Mouse (Mus musculus): Measurements from ENCODE around the gene Slc25a43. TPM values are rescaled to one million over a fixed set of nuclear protein-coding genes. Genes with fewer than 3 reads are reported as not detected.

Gene Slc25a43
- polyA plus RNA-seq, 1 experiment from 2014 or later, result 1.0 TPM

GRCm38 (mm10) chrX:36757796-36758472, 14.5 kb downstream of the Slc25a43 start:
- no peaks in the 10 kb centered on the region for H3K36me3 ChIP-seq
- ATAC-seq (ENCODE audit: low read depth) (no peak), DNase-seq (no peak)
- no peaks in the 10 kb centered on the region for H3K9me3 ChIP-seq (replicated peaks)
- H3K27me3 ChIP-seq, result no peaks in the 10 kb centered on the region
- H3K4me3 ChIP-seq (replicated peaks), result no peak overlapping the region
- 62% methylated on average over 7 of the region's 7 CpGs for WGBS (ENCODE audit: insufficient replicate concordance)
- 0 out of 2 replicates have a peak, but pooled peaks cover 2% of the 10 kb centered on the region for H3K4me1 ChIP-seq (replicated peaks)
- H3K9ac ChIP-seq, result no peak overlapping the region
- H3K4me2 ChIP-seq, result no peak overlapping the region
- no peak overlapping the region for H3K27ac ChIP-seq

GRCm38 (mm10) chrX:36758566-36758965, 15.1 kb downstream of the Slc25a43 start:
- H3K9me3 ChIP-seq (replicated peaks), result no peaks in the 10 kb centered on the region
- no peak overlapping the region for H3K4me3 ChIP-seq (replicated peaks)
- no peak overlapping the region for H3K4me2 ChIP-seq
- H3K4me1 ChIP-seq (replicated peaks), result 0 out of 2 replicates have a peak, but pooled peaks cover 2% of the 10 kb centered on the region
- H3K9ac ChIP-seq, result no peak overlapping the region
- H3K27me3 ChIP-seq, result no peaks in the 10 kb centered on the region
- ATAC-seq (ENCODE audit: low read depth) (no peak), DNase-seq (no peak)
- H3K36me3 ChIP-seq, result no peaks in the 10 kb centered on the region
- WGBS (ENCODE audit: insufficient replicate concordance), result 47% methylated on average over 6 of the region's 6 CpGs
- H3K27ac ChIP-seq, result no peak overlapping the region

- no peak overlapping the region for H3K4me3 ChIP-seq (replicated peaks)
- ATAC-seq (ENCODE audit: low read depth) (0 out of 2 replicates have a peak, but pooled peaks have one; percentile 20), DNase-seq (peak; percentile 27)
These were observed 17.6 kb downstream of the Slc25a43 start for GRCm38 (mm10) chrX:36760946-36761635.

GRCm38 (mm10) chrX:36762289-36762688, 18.8 kb downstream of the Slc25a43 start:
- Histone ChIP-seq H3K9me3 (replicated peaks) (no peaks in the 10 kb centered on the region), H3K27ac (no peak overlapping the region), H3K4me1 (replicated peaks) (0 out of 2 replicates have a peak, but pooled peaks cover 2% of the 10 kb centered on the region), H3K36me3 (no peaks in the 10 kb centered on the region), H3K27me3 (no peaks in the 10 kb centered on the region), H3K9ac (no peak overlapping the region), H3K4me2 (no peak overlapping the region), H3K4me3 (replicated peaks) (no peak overlapping the region)
- DNase-seq (no peak), ATAC-seq (ENCODE audit: low read depth) (no peak)
- WGBS (ENCODE audit: insufficient replicate concordance), result 55% methylated on average over 5 of the region's 5 CpGs

More at GRCm38 (mm10) chrX:36760946-36761635, 17.6 kb downstream of the Slc25a43 start:
- Histone ChIP-seq H3K9me3 (replicated peaks) (no peaks in the 10 kb centered on the region), H3K9ac (no peak overlapping the region), H3K36me3 (no peaks in the 10 kb centered on the region), H3K27me3 (no peaks in the 10 kb centered on the region), H3K4me1 (replicated peaks) (0 out of 2 replicates have a peak, but pooled peaks cover 2% of the 10 kb centered on the region), H3K27ac (no peak overlapping the region), H3K4me2 (no peak overlapping the region)
- WGBS (ENCODE audit: insufficient replicate concordance), result 51% methylated on average over 6 of the region's 6 CpGs

- WGBS (ENCODE audit: insufficient replicate concordance), result 53% methylated on average over 4 of the region's 4 CpGs
- Histone ChIP-seq H3K4me1 (replicated peaks) (0 out of 2 replicates have a peak, but pooled peaks cover 2% of the 10 kb centered on the region), H3K27ac (no peak overlapping the region), H3K36me3 (no peaks in the 10 kb centered on the region), H3K27me3 (no peaks in the 10 kb centered on the region), H3K4me2 (no peak overlapping the region), H3K9me3 (replicated peaks) (no peaks in the 10 kb centered on the region), H3K9ac (no peak overlapping the region), H3K4me3 (replicated peaks) (no peak overlapping the region)
- ATAC-seq (ENCODE audit: low read depth) (no peak), DNase-seq (no peak)
These were observed 19.4 kb downstream of the Slc25a43 start for GRCm38 (mm10) chrX:36762894-36763293.

- no peak overlapping the region for H3K4me2 ChIP-seq
- no peaks in the 10 kb centered on the region for H3K36me3 ChIP-seq
- ATAC-seq (ENCODE audit: low read depth) (no peak), DNase-seq (no peak)
- no peaks in the 10 kb centered on the region for H3K27me3 ChIP-seq
- 67% methylated on average over 11 of the region's 11 CpGs for WGBS (ENCODE audit: insufficient replicate concordance)
- no peak overlapping the region for H3K27ac ChIP-seq
- H3K9me3 ChIP-seq (replicated peaks), result no peaks in the 10 kb centered on the region
- no peak overlapping the region for H3K4me3 ChIP-seq (replicated peaks)
- no peak overlapping the region for H3K9ac ChIP-seq
- H3K4me1 ChIP-seq (replicated peaks), result 0 out of 2 replicates have a peak, but pooled peaks cover 2% of the 10 kb centered on the region
These were observed 20.0 kb downstream of the Slc25a43 start for GRCm38 (mm10) chrX:36763298-36763933.

- no peaks in the 10 kb centered on the region for H3K9me3 ChIP-seq (replicated peaks)
- no peak overlapping the region for H3K9ac ChIP-seq
- no peak overlapping the region for H3K4me3 ChIP-seq (replicated peaks)
- no peak overlapping the region for H3K27ac ChIP-seq
- H3K4me1 ChIP-seq (replicated peaks), result 0 out of 2 replicates have a peak, but pooled peaks cover 2% of the 10 kb centered on the region
- H3K36me3 ChIP-seq, result no peaks in the 10 kb centered on the region
- H3K27me3 ChIP-seq, result no peaks in the 10 kb centered on the region
- WGBS (ENCODE audit: insufficient replicate concordance), result 46% methylated on average over 2 of the region's 2 CpGs
- H3K4me2 ChIP-seq, result no peak overlapping the region
- DNase-seq (no peak), ATAC-seq (ENCODE audit: low read depth) (no peak)
These were observed 20.5 kb downstream of the Slc25a43 start for GRCm38 (mm10) chrX:36763934-36764317.

GRCm38 (mm10) chrX:36767386-36767785, 23.9 kb downstream of the Slc25a43 start:
- no peak for ATAC-seq (ENCODE audit: low read depth)
- WGBS (ENCODE audit: insufficient replicate concordance), result 56% methylated on average over 5 of the region's 5 CpGs

GRCm38 (mm10) chrX:36772591-36772990, 29.1 kb downstream of the Slc25a43 start:
- no peak for DNase-seq

More at GRCm38 (mm10) chrX:36767386-36767785, 23.9 kb downstream of the Slc25a43 start:
- no peaks in the 10 kb centered on the region for H3K9me3 ChIP-seq (replicated peaks)
- no peak overlapping the region for H3K4me3 ChIP-seq (replicated peaks)
- no peaks in the 10 kb centered on the region for H3K4me1 ChIP-seq (replicated peaks)
- H3K27me3 ChIP-seq, result no peaks in the 10 kb centered on the region
- H3K4me2 ChIP-seq, result no peak overlapping the region
- no peak for DNase-seq
- H3K9ac ChIP-seq, result no peak overlapping the region
- H3K36me3 ChIP-seq, result no peaks in the 10 kb centered on the region
- no peak overlapping the region for H3K27ac ChIP-seq

GRCm38 (mm10) chrX:36775520-36775919, 32.1 kb downstream of the Slc25a43 start:
- no peak for DNase-seq
- WGBS (ENCODE audit: insufficient replicate concordance), result 71% methylated on average over 5 of the region's 5 CpGs
- H3K4me1 ChIP-seq (replicated peaks), result no peaks in the 10 kb centered on the region
- no peak for ATAC-seq (ENCODE audit: low read depth)
- H3K36me3 ChIP-seq, result no peaks in the 10 kb centered on the region
- H3K9me3 ChIP-seq (replicated peaks), result no peaks in the 10 kb centered on the region
- no peak overlapping the region for H3K4me2 ChIP-seq
- H3K27me3 ChIP-seq, result no peaks in the 10 kb centered on the region
- no peak overlapping the region for H3K9ac ChIP-seq
- H3K4me3 ChIP-seq (replicated peaks), result no peak overlapping the region
- no peak overlapping the region for H3K27ac ChIP-seq

More at GRCm38 (mm10) chrX:36772591-36772990, 29.1 kb downstream of the Slc25a43 start:
- Histone ChIP-seq H3K27me3 (no peaks in the 10 kb centered on the region), H3K9ac (no peak overlapping the region), H3K4me2 (no peak overlapping the region), H3K27ac (no peak overlapping the region), H3K9me3 (replicated peaks) (no peaks in the 10 kb centered on the region), H3K4me3 (replicated peaks) (no peak overlapping the region), H3K36me3 (no peaks in the 10 kb centered on the region), H3K4me1 (replicated peaks) (no peaks in the 10 kb centered on the region)
- WGBS (ENCODE audit: insufficient replicate concordance), result 73% methylated on average over 6 of the region's 6 CpGs
- no peak for ATAC-seq (ENCODE audit: low read depth)

- Histone ChIP-seq H3K9ac (no peak overlapping the region), H3K4me1 (replicated peaks) (no peaks in the 10 kb centered on the region), H3K27ac (no peak overlapping the region), H3K4me2 (no peak overlapping the region), H3K9me3 (replicated peaks) (no peaks in the 10 kb centered on the region), H3K27me3 (no peaks in the 10 kb centered on the region), H3K36me3 (no peaks in the 10 kb centered on the region), H3K4me3 (replicated peaks) (no peak overlapping the region)
- ATAC-seq (ENCODE audit: low read depth) (no peak), DNase-seq (no peak)
- WGBS (ENCODE audit: insufficient replicate concordance), result 66% methylated on average over 4 of the region's 4 CpGs
These were observed 34.2 kb downstream of the Slc25a43 start for GRCm38 (mm10) chrX:36777694-36778093.

Data from liver, embryonic 13.5 days (tissue).